Mouse (Mus musculus) midbrain, embryonic 12.5 days (tissue): Measurements from ENCODE around the gene Cacna2d3. TPM values are rescaled to one million over a fixed set of nuclear protein-coding genes. Genes with fewer than 3 reads are reported as not detected.

Experiments used
- ATAC-seq: fragments of 200-750 bp; cut with Nextera tagmentation; 2 replicates; pipeline ENCODE4 v1.8.0; 2017; ENCODE audit warnings: low read depth, moderate TSS enrichment, moderate library complexity; ENCODE audit not compliant: low FRiP score
- H3K27ac ChIP-seq: fragments of 300-500 bp; sonication (generic); replicated peaks from 2 replicates; pipeline ENCODE4 v1.5.1; 2016; ENCODE audit warnings: mild to moderate bottlenecking
- H3K27me3 ChIP-seq: fragments of 300-500 bp; sonication (generic); 2 replicates; pipeline ENCODE4 v1.6.1; 2016; ENCODE audit warnings: mild to moderate bottlenecking
- H3K36me3 ChIP-seq: fragments of 300-500 bp; sonication (generic); 2 replicates; pipeline ENCODE4 v1.6.1; 2016
- H3K4me1 ChIP-seq: fragments of 300-500 bp; sonication (generic); 2 replicates; pipeline ENCODE4 v1.6.1; 2016
- H3K4me2 ChIP-seq: fragments of 300-500 bp; sonication (generic); replicated peaks from 2 replicates; pipeline ENCODE4 v1.6.1; 2016; ENCODE audit warnings: mild to moderate bottlenecking, moderate library complexity
- H3K4me3 ChIP-seq: fragments of 300-500 bp; sonication (generic); 2 replicates; pipeline ENCODE4 v1.5.1; 2016; ENCODE audit warnings: mild to moderate bottlenecking
- H3K9ac ChIP-seq: fragments of 300-500 bp; sonication (generic); replicated peaks from 2 replicates; pipeline ENCODE4 v1.6.1; 2016; ENCODE audit warnings: mild to moderate bottlenecking, moderate library complexity
- H3K9me3 ChIP-seq: fragments of 300-500 bp; sonication (generic); 2 replicates; pipeline ENCODE4 v1.6.1; 2016; ENCODE audit warnings: mild to moderate bottlenecking
- WGBS: fragments of 180-500 bp; shearing (Covaris S2); methylation state at CpG from one replicate; pipeline ENCODE4 v1.1.7; 2016; 5-methylcytosine and 5-hydroxymethylcytosine counted together
- polyA plus RNA-seq: library from polyadenylated mRNA; unstranded; fragments of >200 nt; fragmentation: Nextera tagmentation; extraction: Ambion mirVana; gene quantifications from 2 replicates; pipeline ENCODE4 v1.2.1, GENCODE M21; 2016

The Cacna2d3 gene
- polyA plus RNA-seq, 1 experiment from 2014 or later, result 23.1 TPM

GRCm38 (mm10) chr14:29015896-29016295 lies 705.8 kb downstream of the Cacna2d3 start:
- H3K27ac ChIP-seq, result peak overlapping the region; percentile 46
- H3K9ac ChIP-seq, result no peak overlapping the region
- WGBS, result 12% methylated on average over 5 of the region's 5 CpGs
- no peak overlapping the region for H3K4me2 ChIP-seq
- no peaks in the 10 kb centered on the region for H3K9me3 ChIP-seq
- H3K27me3 ChIP-seq, result no peaks in the 10 kb centered on the region
- ATAC-seq, result peak; percentile 81
- H3K36me3 ChIP-seq, result no peaks in the 10 kb centered on the region
- no peak overlapping the region for H3K4me3 ChIP-seq
- H3K4me1 ChIP-seq, result peaks cover 22% of the 10 kb centered on the region; the same call in 1 of the 2 replicates

GRCm38 (mm10) chr14:29014680-29015079 lies 707.0 kb downstream of the Cacna2d3 start:
- Histone ChIP-seq H3K27ac (no peak overlapping the region), H3K9ac (no peak overlapping the region), H3K4me1 (peaks cover 28% of the 10 kb centered on the region), H3K27me3 (no peaks in the 10 kb centered on the region), H3K4me3 (no peak overlapping the region), H3K4me2 (no peak overlapping the region), H3K9me3 (no peaks in the 10 kb centered on the region), H3K36me3 (no peaks in the 10 kb centered on the region)
- ATAC-seq, result no peak
- WGBS, result 82% methylated on average over 2 of the region's 2 CpGs

- H3K4me3 ChIP-seq, result no peak overlapping the region
- peaks cover 28% of the 10 kb centered on the region for H3K4me1 ChIP-seq
- H3K27me3 ChIP-seq, result no peaks in the 10 kb centered on the region
- H3K36me3 ChIP-seq, result no peaks in the 10 kb centered on the region
- no peak overlapping the region for H3K9ac ChIP-seq
- H3K9me3 ChIP-seq, result no peaks in the 10 kb centered on the region
- no peak overlapping the region for H3K4me2 ChIP-seq
- WGBS, result 90% methylated on average over 3 of the region's 3 CpGs
- no peak for ATAC-seq
- no peak overlapping the region for H3K27ac ChIP-seq
Observed at GRCm38 (mm10) chr14:29013161-29013560, 708.5 kb downstream of the Cacna2d3 start.

- no peak overlapping the region for H3K4me2 ChIP-seq
- no peak overlapping the region for H3K4me3 ChIP-seq
- no peaks in the 10 kb centered on the region for H3K36me3 ChIP-seq
- no peaks in the 10 kb centered on the region for H3K9me3 ChIP-seq
- no peaks in the 10 kb centered on the region for H3K27me3 ChIP-seq
- H3K4me1 ChIP-seq, result peaks cover 6% of the 10 kb centered on the region
- WGBS, result 93% methylated on average over 4 of the region's 4 CpGs
- H3K9ac ChIP-seq, result no peak overlapping the region
- no peak overlapping the region for H3K27ac ChIP-seq
- ATAC-seq, result no peak
Observed at GRCm38 (mm10) chr14:29009644-29010043, 712.0 kb downstream of the Cacna2d3 start.

GRCm38 (mm10) chr14:29005228-29005840 lies 716.3 kb downstream of the Cacna2d3 start:
- no peak overlapping the region for H3K9ac ChIP-seq
- no peak for ATAC-seq
- no peaks in the 10 kb centered on the region for H3K36me3 ChIP-seq
- H3K27me3 ChIP-seq, result no peaks in the 10 kb centered on the region
- no peak overlapping the region for H3K4me3 ChIP-seq
- WGBS, result 83% methylated on average over 5 of the region's 5 CpGs
- H3K4me2 ChIP-seq, result no peak overlapping the region
- H3K9me3 ChIP-seq, result no peaks in the 10 kb centered on the region
- H3K27ac ChIP-seq, result no peak overlapping the region
- peaks cover 2% of the 10 kb centered on the region for H3K4me1 ChIP-seq

GRCm38 (mm10) chr14:28996569-28996968 lies 725.1 kb downstream of the Cacna2d3 start:
- Histone ChIP-seq H3K9ac (no peak overlapping the region), H3K36me3 (no peaks in the 10 kb centered on the region), H3K4me1 (no peaks in the 10 kb centered on the region), H3K4me3 (no peak overlapping the region), H3K4me2 (no peak overlapping the region), H3K9me3 (no peaks in the 10 kb centered on the region), H3K27ac (no peak overlapping the region), H3K27me3 (no peaks in the 10 kb centered on the region)
- ATAC-seq, result no peak
- WGBS, result 99% methylated on average over 3 of the region's 3 CpGs

GRCm38 (mm10) chr14:28988211-28988900 lies 733.3 kb downstream of the Cacna2d3 start:
- no peak overlapping the region for H3K4me2 ChIP-seq
- no peaks in the 10 kb centered on the region for H3K36me3 ChIP-seq
- 90% methylated on average over 7 of the region's 7 CpGs for WGBS
- no peaks in the 10 kb centered on the region for H3K4me1 ChIP-seq
- ATAC-seq, result no peak
- H3K27ac ChIP-seq, result no peak overlapping the region
- no peak overlapping the region for H3K9ac ChIP-seq
- H3K4me3 ChIP-seq, result no peak overlapping the region
- H3K27me3 ChIP-seq, result no peaks in the 10 kb centered on the region
- H3K9me3 ChIP-seq, result no peaks in the 10 kb centered on the region

- Histone ChIP-seq H3K9me3 (no peaks in the 10 kb centered on the region), H3K36me3 (no peaks in the 10 kb centered on the region), H3K27me3 (no peaks in the 10 kb centered on the region), H3K4me1 (0 out of 2 replicates have a peak, but pooled peaks cover 5% of the 10 kb centered on the region), H3K4me2 (no peak overlapping the region), H3K9ac (no peak overlapping the region), H3K27ac (no peak overlapping the region), H3K4me3 (no peak overlapping the region)
- ATAC-seq, result no peak
- WGBS, result 84% methylated on average over 2 of the region's 2 CpGs
Observed at GRCm38 (mm10) chr14:28984276-28984675, 737.4 kb downstream of the Cacna2d3 start.

GRCm38 (mm10) chr14:28980482-28980881 lies 741.2 kb downstream of the Cacna2d3 start:
- WGBS, result 26% methylated on average over 3 of the region's 3 CpGs
- Histone ChIP-seq H3K9ac (no peak overlapping the region), H3K9me3 (no peaks in the 10 kb centered on the region), H3K36me3 (no peaks in the 10 kb centered on the region), H3K4me1 (0 out of 2 replicates have a peak, but pooled peaks cover 5% of the 10 kb centered on the region), H3K4me2 (no peak overlapping the region), H3K4me3 (no peak overlapping the region), H3K27me3 (no peaks in the 10 kb centered on the region), H3K27ac (no peak overlapping the region)
- no peak for ATAC-seq

- Histone ChIP-seq H3K9ac (no peak overlapping the region), H3K27me3 (no peaks in the 10 kb centered on the region), H3K4me1 (0 out of 2 replicates have a peak, but pooled peaks cover 5% of the 10 kb centered on the region), H3K36me3 (no peaks in the 10 kb centered on the region), H3K27ac (no peak overlapping the region), H3K9me3 (no peaks in the 10 kb centered on the region), H3K4me3 (no peak overlapping the region), H3K4me2 (no peak overlapping the region)
- ATAC-seq, result no peak
- WGBS, result 85% methylated on average over 2 of the region's 2 CpGs
Observed at GRCm38 (mm10) chr14:28979230-28979629, 742.4 kb downstream of the Cacna2d3 start.

- no peak overlapping the region for H3K9ac ChIP-seq
- H3K4me3 ChIP-seq, result no peak overlapping the region
- WGBS, result 26% methylated on average over 5 of the region's 5 CpGs
- H3K36me3 ChIP-seq, result no peaks in the 10 kb centered on the region
- H3K4me1 ChIP-seq, result peaks cover 4% of the 10 kb centered on the region; the same call in 1 of the 2 replicates
- no peak overlapping the region for H3K4me2 ChIP-seq
- H3K9me3 ChIP-seq, result no peaks in the 10 kb centered on the region
- ATAC-seq, result no peak
- no peaks in the 10 kb centered on the region for H3K27me3 ChIP-seq
- H3K27ac ChIP-seq, result no peak overlapping the region
Observed at GRCm38 (mm10) chr14:28972620-28973019, 749.0 kb downstream of the Cacna2d3 start.

GRCm38 (mm10) chr14:28969247-28969646 lies 752.4 kb downstream of the Cacna2d3 start:
- Histone ChIP-seq H3K9ac (no peak overlapping the region), H3K27ac (no peak overlapping the region), H3K4me3 (no peak overlapping the region), H3K27me3 (no peaks in the 10 kb centered on the region), H3K36me3 (no peaks in the 10 kb centered on the region), H3K4me2 (no peak overlapping the region), H3K9me3 (no peaks in the 10 kb centered on the region), H3K4me1 (peaks cover 7% of the 10 kb centered on the region)
- WGBS, result 92% methylated on average over 4 of the region's 4 CpGs
- no peak for ATAC-seq
